Mouse (Mus musculus): ENCODE measurements around the gene Prkag3. TPM values are rescaled to one million over a fixed set of nuclear protein-coding genes. Genes with fewer than 3 reads are reported as not detected.

Prkag3 gene
- total RNA-seq, 2 experiments from 2014 or later, result 26.1 to 29.4 TPM

GRCm38 (mm10) chr1:74714967-74715366 lies 34.1 kb downstream of the Prkag3 start:
- DNase-seq (ENCODE audit: low spot score in 2 of 2), result no peak

- DNase-seq (ENCODE audit: low spot score in 2 of 2), result no peak
Observed at GRCm38 (mm10) chr1:74713859-74714730, 34.9 kb downstream of the Prkag3 start.

GRCm38 (mm10) chr1:74713099-74713858 lies 35.7 kb downstream of the Prkag3 start, which contains the start of gene Cyp27a1:
TSS of gene Cyp27a1 (plus strand) at chr1:74713574.
- DNase-seq (ENCODE audit: low spot score in 2 of 2), result peak; percentile 24 to 53

GRCm38 (mm10) chr1:74712461-74713098 lies 36.4 kb downstream of the Prkag3 start:
- DNase-seq (ENCODE audit: low spot score in 2 of 2), result no peak

GRCm38 (mm10) chr1:74712046-74712445 lies 37.0 kb downstream of the Prkag3 start:
- DNase-seq (ENCODE audit: low spot score in 2 of 2), result no peak

GRCm38 (mm10) chr1:74709566-74709965 lies 39.5 kb downstream of the Prkag3 start:
- DNase-seq (ENCODE audit: low spot score in 2 of 2), result no peak

GRCm38 (mm10) chr1:74705016-74705415 lies 44.0 kb downstream of the Prkag3 start:
- DNase-seq (ENCODE audit: low spot score in 2 of 2), result no peak

GRCm38 (mm10) chr1:74704156-74704555 lies 44.9 kb downstream of the Prkag3 start:
- DNase-seq (ENCODE audit: low spot score in 2 of 2), result no peak

- no peak for DNase-seq (ENCODE audit: low spot score in 2 of 2)
Observed at GRCm38 (mm10) chr1:74702142-74702553, 46.9 kb downstream of the Prkag3 start.

GRCm38 (mm10) chr1:74698791-74699190 lies 50.2 kb downstream of the Prkag3 start:
- DNase-seq (ENCODE audit: low spot score in 2 of 2), result no peak

GRCm38 (mm10) chr1:74698353-74698752 lies 50.7 kb downstream of the Prkag3 start:
- no peak for DNase-seq (ENCODE audit: low spot score in 2 of 2)

GRCm38 (mm10) chr1:74697416-74697815 lies 51.6 kb downstream of the Prkag3 start:
- DNase-seq (ENCODE audit: low spot score in 2 of 2), result no peak

GRCm38 (mm10) chr1:74695836-74696235 lies 53.2 kb downstream of the Prkag3 start:
- no peak for DNase-seq (ENCODE audit: low spot score in 2 of 2)

GRCm38 (mm10) chr1:74693891-74694583 lies 55.0 kb downstream of the Prkag3 start:
- no peak for DNase-seq (ENCODE audit: low spot score in 2 of 2)

Other genes with a start within 250 kb of the Prkag3 start
- 10 to 100 TPM; 30.0 to 30.2 TPM for gene Cnot9, start 243.2 kb downstream of the Prkag3 start, total RNA-seq (2021)
- 10 to 100 TPM; 40.6 to 44.9 TPM for gene Plcd4, start 206.3 kb downstream of the Prkag3 start, total RNA-seq (2021)
- gene Usp37, start 204.9 kb downstream of the Prkag3 start, total RNA-seq (2021), result 10 to 100 TPM; 19.7 to 20.5 TPM
- gene Zfp142, start 161.0 kb downstream of the Prkag3 start, total RNA-seq (2021), result 10 to 100 TPM; 12.5 to 14.3 TPM
- 10 to 100 TPM; 14.2 to 14.6 TPM for gene Bcs1l, start 160.9 kb downstream of the Prkag3 start, total RNA-seq (2021)
- 10 to 100 TPM; 24.5 to 33.1 TPM for gene Rnf25, start 147.8 kb downstream of the Prkag3 start, total RNA-seq (2021)
- gene Stk36, start 147.8 kb downstream of the Prkag3 start, total RNA-seq (2021), result 1 to 10 TPM; 2.8 to 3.0 TPM
- 10 to 100 TPM; 19.5 to 20.5 TPM for gene Ttll4, start 87.5 kb downstream of the Prkag3 start, total RNA-seq (2021)
- gene Cyp27a1, start 35.6 kb downstream of the Prkag3 start, total RNA-seq (2021), result 1 to 10 TPM; 6.5 to 6.7 TPM
- 1 to 10 TPM; 1.1 to 1.8 TPM for gene Wnt6, start 22.7 kb upstream of the Prkag3 start, total RNA-seq (2021)
- gene Wnt10a, start 42.3 kb upstream of the Prkag3 start, total RNA-seq (2021), result under 1 TPM; 0.13 to 0.27 TPM
- under 1 TPM; 0.12 to 0.18 TPM for gene Cdk5r2, start 105.7 kb upstream of the Prkag3 start, total RNA-seq (2021)
- not detected for gene Fev, start 136.2 kb upstream of the Prkag3 start, total RNA-seq (2021)
- not detected for gene Cryba2, start 143.9 kb upstream of the Prkag3 start, total RNA-seq (2021)
- not detected for gene Cfap65, start 186.4 kb upstream of the Prkag3 start, total RNA-seq (2021)
- under 1 TPM; 0.15 to 0.21 TPM for gene Ihh, start 202.5 kb upstream of the Prkag3 start, total RNA-seq (2021)